Mouse (Mus musculus) G1E (cell line): ENCODE data around the gene Olfr975. TPM values are rescaled to one million over a fixed set of nuclear protein-coding genes. Genes with fewer than 3 reads are reported as not detected.

Experiments used
- ATAC-seq: 2 replicates; pipeline ENCODE4 v1.8.0; 2016; ENCODE audit warnings: mild to moderate bottlenecking; ENCODE audit not compliant: insufficient number of reproducible peaks, poor library complexity, low FRiP score, severe bottlenecking; ENCODE audit errors: extremely low read depth
- DNase-seq: peaks from one replicate; pipeline ENCODE4 v3.0.0; 2012; ENCODE audit warnings: low spot score
- H3K27me3 ChIP-seq: 2 replicates; pipeline ENCODE4 v1.6.1; 2012; ENCODE audit warnings: mild to moderate bottlenecking, low read length, inconsistent platforms; ENCODE audit not compliant: insufficient read depth
- H3K36me3 ChIP-seq: replicated peaks from 2 replicates; pipeline ENCODE3; 2012; ENCODE audit warnings: mild to moderate bottlenecking, inconsistent platforms
- H3K4me1 ChIP-seq: 2 replicates; pipeline ENCODE4 v1.6.1; 2012; ENCODE audit warnings: low read depth, low read length, inconsistent platforms, mixed read lengths; ENCODE audit not compliant: insufficient read depth
- H3K4me3 ChIP-seq: 2 replicates; pipeline ENCODE4 v1.5.1; 2012; ENCODE audit warnings: low read depth, mild to moderate bottlenecking, inconsistent platforms, low read length, moderate library complexity, mixed read lengths
- H3K9me3 ChIP-seq: replicated peaks from 2 replicates; pipeline ENCODE4 v1.6.1; 2012; ENCODE audit warnings: inconsistent platforms
- CTCF ChIP-seq: IDR thresholded peaks from 2 replicates; pipeline ENCODE4 v1.5.1; 2012; ENCODE audit warnings: low read depth, low read length, inconsistent platforms, mixed read lengths
- GATA1 ChIP-seq: IDR thresholded peaks from 2 replicates; pipeline ENCODE4 v1.6.1; 2012; ENCODE audit warnings: borderline replicate concordance, low read length, inconsistent platforms, mixed read lengths
- GATA2 ChIP-seq: IDR thresholded peaks from 2 replicates; pipeline ENCODE4 v1.6.1; 2012; ENCODE audit warnings: low read depth, low read length, inconsistent platforms, borderline replicate concordance
- POLR2AphosphoS5 ChIP-seq: IDR thresholded peaks from 2 replicates; pipeline ENCODE4 v1.6.1; 2012; ENCODE audit warnings: low read depth, low read length, inconsistent platforms; ENCODE audit not compliant: insufficient replicate concordance
- TAL1 ChIP-seq: conservative IDR thresholded peaks from 2 replicates; pipeline ENCODE4 v1.6.1; 2012; ENCODE audit warnings: low read depth, low read length, inconsistent platforms, mixed read lengths
- polyA plus RNA-seq: library from polyadenylated mRNA; stranded (reverse); fragments of >175 nt; gene quantifications from 2 replicates; pipeline ENCODE4 v1.2.3, GENCODE M21; 2012
- total RNA-seq, 2 experiments: library from RNA; stranded (forward) in 1 of 2; stranded (reverse) in 1 of 2; fragments of 200-1000 nt in 1 of 2; fragments of >200 nt in 1 of 2; fragmentation: Nextera tagmentation in 1 of 2; gene quantifications; 2 replicates each; pipeline ENCODE4 v1.2.3; 2014 to 2017

Gene Olfr975
- total and polyA plus RNA-seq, 3 experiments = 0.22 to 0.38 TPM; not detected in 1

GRCm38 (mm10) chr9:39909939-39910338 lies 41.9 kb downstream of the Olfr975 start:
- DNase-seq (no peak), ATAC-seq (peak; percentile 15; the same call in 1 of the 2 replicates)
- H3K4me1 ChIP-seq = peaks cover 3% of the 10 kb centered on the region
- no peak for TF ChIP-seq CTCF
- TF ChIP-seq POLR2AphosphoS5 = no peak
- no peak for TF ChIP-seq TAL1
- no peak for TF ChIP-seq GATA1
- no peak for TF ChIP-seq GATA2
- H3K9me3 ChIP-seq = no peaks in the 10 kb centered on the region
- no peaks in the 10 kb centered on the region for H3K36me3 ChIP-seq
- no peaks in the 10 kb centered on the region for H3K27me3 ChIP-seq
- no peak overlapping the region for H3K4me3 ChIP-seq

DNA sequence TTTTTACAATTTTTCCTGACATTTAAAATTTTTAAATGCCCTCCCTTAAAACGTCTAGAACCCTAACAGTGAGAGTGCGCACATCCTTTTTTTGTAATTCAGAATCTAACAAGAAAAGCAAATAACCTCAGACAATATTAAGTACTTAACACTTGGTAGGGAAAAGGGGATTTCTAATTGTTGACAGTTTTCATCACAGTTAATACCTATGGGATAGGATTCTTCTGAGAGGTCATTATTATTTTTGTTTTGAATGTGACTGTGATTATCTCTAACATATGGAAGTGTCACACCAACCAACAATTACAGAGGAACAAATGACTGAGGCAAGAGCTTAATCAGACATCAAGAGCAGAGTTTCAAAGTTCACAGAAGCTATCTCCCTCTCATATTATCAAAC lies 44.8 kb downstream of the Olfr975 start, which contains the start of gene Olfr229:
Gene Olfr229, plus strand, starts transcription at position 301 of the 400 bp plus-strand sequence.
- Histone ChIP-seq H3K4me3 (no peak within 1 kb of the TSS), H3K4me1 (peaks cover 5% of the 10 kb centered on the region), H3K9me3 (no peaks in the 10 kb centered on the region), H3K27me3 (no peaks in the 10 kb centered on the region), H3K36me3 (no peaks in the 10 kb centered on the region)
- ATAC-seq (no peak), DNase-seq (no peak)
- TF ChIP-seq TAL1 (no peak), POLR2AphosphoS5 (no peak), CTCF (no peak), GATA1 (no peak), GATA2 (no peak)

DNA sequence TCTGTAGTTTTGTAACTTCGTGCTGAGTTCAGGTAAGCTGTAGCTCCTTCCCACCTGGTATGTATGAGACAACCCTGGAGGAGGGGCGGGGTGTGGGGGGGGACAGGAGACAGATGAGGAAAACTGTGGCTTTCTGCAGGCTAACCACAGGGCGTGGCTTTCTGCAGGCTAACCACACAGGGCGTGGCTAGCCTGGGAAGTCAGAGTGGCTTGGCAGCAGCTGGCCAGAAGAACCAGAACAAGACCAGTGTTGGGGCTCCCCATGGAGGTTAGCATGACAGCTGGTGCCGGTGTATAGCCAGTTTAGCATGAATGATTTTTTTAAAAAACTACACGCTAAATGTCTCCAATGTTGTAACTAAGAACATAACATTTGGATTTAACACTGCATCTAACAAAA lies 46.7 kb downstream of the Olfr975 start:
- Histone ChIP-seq H3K4me1 (peaks cover 5% of the 10 kb centered on the region), H3K36me3 (no peaks in the 10 kb centered on the region), H3K27me3 (no peaks in the 10 kb centered on the region), H3K4me3 (no peak overlapping the region), H3K9me3 (no peaks in the 10 kb centered on the region)
- TF ChIP-seq TAL1 = no peak
- TF ChIP-seq POLR2AphosphoS5 = no peak
- no peak for TF ChIP-seq GATA2
- no peak for TF ChIP-seq CTCF
- TF ChIP-seq GATA1 = no peak
- ATAC-seq (peak; percentile 54; the same call in 1 of the 2 replicates), DNase-seq (no peak)

Other genes starting within 250 kb of the Olfr975 start
Only the 20 nearest of the 23 such genes appear.
- not detected in 2 replicates for gene Olfr150, start 221.1 kb downstream of the Olfr975 start, total RNA-seq (2014; fragmentation: Nextera tagmentation)
- gene Olfr150, start 221.1 kb downstream of the Olfr975 start, total RNA-seq (2017) = 0.11 TPM in 1 of 2 replicates, not detected in the other
- not detected in 2 replicates for gene Olfr150, start 221.1 kb downstream of the Olfr975 start, polyA plus RNA-seq
- gene Olfr967, start 205.8 kb downstream of the Olfr975 start, total RNA-seq (2014; fragmentation: Nextera tagmentation) = not detected in 2 replicates
- 0.16 TPM in 1 of 2 replicates, not detected in the other for gene Olfr967, start 205.8 kb downstream of the Olfr975 start, total RNA-seq (2017)
- not detected in 2 replicates for gene Olfr967, start 205.8 kb downstream of the Olfr975 start, polyA plus RNA-seq
- gene Olfr968, start 168.8 kb downstream of the Olfr975 start, total RNA-seq (2014; fragmentation: Nextera tagmentation) = not detected in 2 replicates
- 0.06 and 0.11 TPM in 2 replicates for gene Olfr968, start 168.8 kb downstream of the Olfr975 start, total RNA-seq (2017)
- not detected in 2 replicates for gene Olfr968, start 168.8 kb downstream of the Olfr975 start, polyA plus RNA-seq
- gene Olfr969, start 161.1 kb downstream of the Olfr975 start, total RNA-seq (2014; fragmentation: Nextera tagmentation) = not detected in 2 replicates
- gene Olfr969, start 161.1 kb downstream of the Olfr975 start, total RNA-seq (2017) = not detected in 2 replicates
- not detected in 2 replicates for gene Olfr969, start 161.1 kb downstream of the Olfr975 start, polyA plus RNA-seq
- not detected in 2 replicates for gene Olfr970, start 143.2 kb downstream of the Olfr975 start, total RNA-seq (2014; fragmentation: Nextera tagmentation)
- 0.33 TPM in 1 of 2 replicates, not detected in the other for gene Olfr970, start 143.2 kb downstream of the Olfr975 start, total RNA-seq (2017)
- gene Olfr970, start 143.2 kb downstream of the Olfr975 start, polyA plus RNA-seq = not detected in 2 replicates
- not detected in 2 replicates for gene Olfr971, start 115.2 kb downstream of the Olfr975 start, total RNA-seq (2014; fragmentation: Nextera tagmentation)
- gene Olfr971, start 115.2 kb downstream of the Olfr975 start, total RNA-seq (2017) = not detected in 2 replicates
- not detected in 2 replicates for gene Olfr971, start 115.2 kb downstream of the Olfr975 start, polyA plus RNA-seq
- not detected in 2 replicates for gene Olfr972, start 85.6 kb downstream of the Olfr975 start, total RNA-seq (2014; fragmentation: Nextera tagmentation)
- gene Olfr972, start 85.6 kb downstream of the Olfr975 start, total RNA-seq (2017) = 0.44 TPM in 1 of 2 replicates, not detected in the other
- gene Olfr972, start 85.6 kb downstream of the Olfr975 start, polyA plus RNA-seq = not detected in 2 replicates
- not detected in 2 replicates for gene Olfr229, start 44.7 kb downstream of the Olfr975 start, total RNA-seq (2014; fragmentation: Nextera tagmentation)
- 0.16 TPM in 1 of 2 replicates, not detected in the other for gene Olfr229, start 44.7 kb downstream of the Olfr975 start, total RNA-seq (2017)
- gene Olfr229, start 44.7 kb downstream of the Olfr975 start, polyA plus RNA-seq = not detected in 2 replicates
- gene Olfr974, start 14.5 kb downstream of the Olfr975 start, total RNA-seq (2014; fragmentation: Nextera tagmentation) = not detected in 2 replicates
- gene Olfr974, start 14.5 kb downstream of the Olfr975 start, total RNA-seq (2017) = not detected in 2 replicates
- gene Olfr974, start 14.5 kb downstream of the Olfr975 start, polyA plus RNA-seq = not detected in 2 replicates
- not detected in 2 replicates for gene Olfr976, start 9.1 kb upstream of the Olfr975 start, total RNA-seq (2014; fragmentation: Nextera tagmentation)
- gene Olfr976, start 9.1 kb upstream of the Olfr975 start, total RNA-seq (2017) = not detected in 2 replicates
- not detected in 2 replicates for gene Olfr976, start 9.1 kb upstream of the Olfr975 start, polyA plus RNA-seq
- gene Olfr978, start 40.1 kb upstream of the Olfr975 start, total RNA-seq (2014; fragmentation: Nextera tagmentation) = not detected in 2 replicates
- 0.05 and 0.23 TPM in 2 replicates for gene Olfr978, start 40.1 kb upstream of the Olfr975 start, total RNA-seq (2017)
- not detected in 2 replicates for gene Olfr978, start 40.1 kb upstream of the Olfr975 start, polyA plus RNA-seq
- gene Olfr979, start 51.4 kb upstream of the Olfr975 start, total RNA-seq (2014; fragmentation: Nextera tagmentation) = not detected in 2 replicates
- 0.16 TPM in 1 of 2 replicates, not detected in the other for gene Olfr979, start 51.4 kb upstream of the Olfr975 start, total RNA-seq (2017)
- not detected in 2 replicates for gene Olfr979, start 51.4 kb upstream of the Olfr975 start, polyA plus RNA-seq
- not detected in 2 replicates for gene Olfr980, start 57.5 kb upstream of the Olfr975 start, total RNA-seq (2014; fragmentation: Nextera tagmentation)
- 0.06 and 0.22 TPM in 2 replicates for gene Olfr980, start 57.5 kb upstream of the Olfr975 start, total RNA-seq (2017)
- gene Olfr980, start 57.5 kb upstream of the Olfr975 start, polyA plus RNA-seq = not detected in 2 replicates
- gene Olfr981, start 69.4 kb upstream of the Olfr975 start, total RNA-seq (2014; fragmentation: Nextera tagmentation) = not detected in 2 replicates
- 0.17 and 0.27 TPM in 2 replicates for gene Olfr981, start 69.4 kb upstream of the Olfr975 start, total RNA-seq (2017)
- not detected in 2 replicates for gene Olfr981, start 69.4 kb upstream of the Olfr975 start, polyA plus RNA-seq
- not detected in 2 replicates for gene Olfr982, start 121.8 kb upstream of the Olfr975 start, total RNA-seq (2014; fragmentation: Nextera tagmentation)
- under 0.01 and 0.11 TPM in 2 replicates for gene Olfr982, start 121.8 kb upstream of the Olfr975 start, total RNA-seq (2017)
- not detected in 2 replicates for gene Olfr982, start 121.8 kb upstream of the Olfr975 start, polyA plus RNA-seq
- not detected in 2 replicates for gene Olfr983, start 141.5 kb upstream of the Olfr975 start, total RNA-seq (2014; fragmentation: Nextera tagmentation)
- gene Olfr983, start 141.5 kb upstream of the Olfr975 start, total RNA-seq (2017) = 0.05 TPM in 1 of 2 replicates, not detected in the other
- not detected in 2 replicates for gene Olfr983, start 141.5 kb upstream of the Olfr975 start, polyA plus RNA-seq
- not detected in 2 replicates for gene Olfr984, start 162.2 kb upstream of the Olfr975 start, total RNA-seq (2014; fragmentation: Nextera tagmentation)
- gene Olfr984, start 162.2 kb upstream of the Olfr975 start, total RNA-seq (2017) = 0.11 and 0.23 TPM in 2 replicates
- gene Olfr984, start 162.2 kb upstream of the Olfr975 start, polyA plus RNA-seq = not detected in 2 replicates
- gene Olfr985, start 178.1 kb upstream of the Olfr975 start, total RNA-seq (2014; fragmentation: Nextera tagmentation) = not detected in 2 replicates
- gene Olfr985, start 178.1 kb upstream of the Olfr975 start, total RNA-seq (2017) = not detected in 2 replicates
- not detected in 2 replicates for gene Olfr985, start 178.1 kb upstream of the Olfr975 start, polyA plus RNA-seq
- gene Tmem225, start 196.1 kb upstream of the Olfr975 start, total RNA-seq (2014; fragmentation: Nextera tagmentation) = not detected in 2 replicates
- gene Tmem225, start 196.1 kb upstream of the Olfr975 start, total RNA-seq (2017) = 0.11 and 0.12 TPM in 2 replicates
- not detected in 2 replicates for gene Tmem225, start 196.1 kb upstream of the Olfr975 start, polyA plus RNA-seq
- not detected in 2 replicates for gene Olfr986, start 228.9 kb upstream of the Olfr975 start, total RNA-seq (2014; fragmentation: Nextera tagmentation)
- 0.27 TPM in 1 of 2 replicates, not detected in the other for gene Olfr986, start 228.9 kb upstream of the Olfr975 start, total RNA-seq (2017)
- not detected in 2 replicates for gene Olfr986, start 228.9 kb upstream of the Olfr975 start, polyA plus RNA-seq